Mouse (Mus musculus) heart, postnatal 0 days (tissue): ENCODE data around the gene Hist1h1t. TPM values are rescaled to one million over a fixed set of nuclear protein-coding genes. Genes with fewer than 3 reads are reported as not detected.
"Not testable (repeated sequence)": the region's sequence is repeated elsewhere in the genome, so short reads cannot be mapped to it uniquely, and the experiment has no call there.

ENCODE experiments used
- ATAC-seq: fragments of 200-750 bp; cut with Nextera tagmentation; 2 replicates; pipeline ENCODE4 v1.8.0; 2017; ENCODE audit warnings: low read depth, moderate number of reproducible peaks, moderate library complexity; ENCODE audit not compliant: insufficient read depth
- DNase-seq: peaks from one replicate; pipeline ENCODE4 v3.0.0-alpha.2; 2016; ENCODE audit warnings: low spot score
- H3K27ac ChIP-seq: fragments of 300-500 bp; sonication (generic); 2 replicates; pipeline ENCODE4 v1.5.1; 2014; ENCODE audit warnings: low read depth, mild to moderate bottlenecking
- H3K27me3 ChIP-seq: fragments of 300-500 bp; sonication (generic); 2 replicates; pipeline ENCODE4 v1.6.1; 2014; ENCODE audit warnings: low read length, mixed read lengths; ENCODE audit not compliant: control insufficient read depth, insufficient read depth
- H3K36me3 ChIP-seq: fragments of 300-500 bp; sonication (generic); replicated peaks from 2 replicates; pipeline ENCODE4 v1.6.1; 2014; ENCODE audit warnings: low read length, mixed read lengths; ENCODE audit not compliant: control insufficient read depth, insufficient read depth
- H3K4me1 ChIP-seq: fragments of 300-500 bp; sonication (generic); 2 replicates; pipeline ENCODE4 v1.6.1; 2014; ENCODE audit warnings: antibody characterized with exemption; ENCODE audit not compliant: control insufficient read depth, insufficient read depth
- H3K4me2 ChIP-seq: fragments of 300-500 bp; sonication (generic); 2 replicates; pipeline ENCODE4 v1.6.1; 2014; ENCODE audit warnings: low read depth, mild to moderate bottlenecking, low read length, moderate library complexity
- H3K4me3 ChIP-seq: fragments of 300-500 bp; sonication (generic); 2 replicates; pipeline ENCODE4 v1.5.1; 2014; ENCODE audit warnings: low read depth, low read length
- H3K9ac ChIP-seq: fragments of 300-500 bp; sonication (generic); replicated peaks from 2 replicates; pipeline ENCODE4 v1.6.1; 2014; ENCODE audit warnings: low read depth, low read length, mixed read lengths
- H3K9me3 ChIP-seq: fragments of 300-500 bp; sonication (generic); replicated peaks from 2 replicates; pipeline ENCODE4 v1.6.1; 2016; ENCODE audit warnings: low read length; ENCODE audit not compliant: control insufficient read depth
- CTCF ChIP-seq: IDR thresholded peaks from 2 replicates; pipeline ENCODE4 v1.5.1; 2016; ENCODE audit warnings: antibody characterized with exemption, control low read depth, low read depth
- EP300 ChIP-seq: IDR thresholded peaks from 2 replicates; pipeline ENCODE4 v1.6.1; 2016; ENCODE audit warnings: antibody characterized with exemption, low read depth
- WGBS: fragments of 180-500 bp; shearing (Covaris S2); extraction: QIAGEN DNeasy Blood & Tissue Kit; methylation state at CpG from one replicate; pipeline ENCODE4 v1.1.7; 2014; 5-methylcytosine and 5-hydroxymethylcytosine counted together
- polyA plus RNA-seq: library from polyadenylated mRNA; unstranded; fragments of >200 nt; fragmentation: Nextera tagmentation; extraction: Ambion mirVana; gene quantifications from 2 replicates; pipeline ENCODE4 v1.2.1, GENCODE M21; 2015
- total RNA-seq: library from RNA; depleted of rRNA; stranded (reverse); fragments of >200 nt; gene quantifications from 2 replicates; pipeline ENCODE4 v1.2.3, GENCODE M21; 2014; ENCODE audit warnings: low replicate concordance; rRNA removed

Gene Hist1h1t
- total RNA-seq = 0.23 and 2.0 TPM in 2 replicates
- not detected in 2 replicates for polyA plus RNA-seq

DNA sequence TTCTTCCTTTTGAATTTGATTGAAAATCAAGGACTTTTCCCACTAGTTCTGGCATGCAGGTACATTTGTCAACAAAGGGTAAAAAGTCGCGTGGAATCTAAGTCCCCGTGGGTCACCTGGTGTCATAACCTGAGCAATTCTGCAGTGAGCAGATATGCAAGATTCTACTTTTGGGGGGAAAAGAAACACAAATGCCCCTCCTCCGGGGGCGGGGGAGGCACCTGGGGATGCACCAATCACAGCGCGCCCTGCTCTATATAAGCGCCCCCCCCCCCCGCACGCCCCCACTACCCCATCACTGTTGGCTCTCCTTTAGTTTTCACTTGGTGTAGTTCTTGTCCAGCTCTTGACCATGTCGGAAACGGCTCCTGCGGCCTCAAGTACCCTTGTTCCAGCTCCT, at the start of gene Hist1h1t:
Gene Hist1h1t, plus strand, starts transcription at position 301 of the 400 bp plus-strand sequence.
- no peak within 1 kb of the TSS for H3K4me3 ChIP-seq
- H3K36me3 ChIP-seq = no peaks in the 10 kb centered on the region
- H3K4me2 ChIP-seq = peak within 1 kb of the TSS; percentile 14; the same call in 1 of the 2 replicates
- ATAC-seq (no peak), DNase-seq (no peak)
- H3K9me3 ChIP-seq = no peaks in the 10 kb centered on the region
- 0 out of 2 replicates have a peak, but pooled peaks cover 6% of the 10 kb centered on the region for H3K4me1 ChIP-seq
- H3K9ac ChIP-seq = no peak within 1 kb of the TSS
- no peak for TF ChIP-seq EP300
- no peak for TF ChIP-seq CTCF
- WGBS = 38% methylated on average over 12 of the region's 13 CpGs
- no peaks in the 10 kb centered on the region for H3K27me3 ChIP-seq
- no peak within 1 kb of the TSS for H3K27ac ChIP-seq

DNA sequence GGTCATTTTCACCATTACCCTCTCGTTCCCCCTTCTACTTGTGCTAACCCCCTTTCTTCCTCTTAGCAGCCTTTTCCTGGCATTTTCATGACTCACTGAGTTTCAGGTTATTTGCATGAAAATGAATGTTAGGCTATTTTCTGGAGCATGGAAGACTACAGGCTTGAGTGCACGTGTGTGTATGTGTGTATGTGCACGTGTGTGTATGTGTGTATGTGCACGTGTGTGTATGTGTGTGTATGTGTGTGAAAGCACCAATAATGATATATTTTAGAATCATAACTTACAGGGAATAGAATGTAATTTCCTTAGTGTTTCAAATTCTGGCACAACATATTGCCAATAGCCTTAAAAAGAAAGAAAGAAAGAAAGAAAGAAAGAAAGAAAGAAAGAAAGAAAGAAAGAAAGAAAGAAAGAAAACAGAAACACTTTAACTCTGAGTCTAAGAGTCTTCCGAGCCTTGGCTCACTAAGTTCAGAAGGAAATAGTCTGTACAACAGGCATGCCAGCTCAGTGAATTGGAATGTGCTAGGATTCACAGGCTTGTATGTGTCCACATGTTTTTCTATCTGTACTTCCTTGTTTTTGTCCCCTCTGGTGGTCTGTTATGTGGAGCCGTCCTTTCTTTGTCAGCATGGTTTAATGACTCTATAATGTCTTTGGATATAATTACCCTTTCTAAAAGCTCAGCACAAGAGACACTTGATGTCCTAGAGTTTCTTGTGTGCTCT, 35.8 kb upstream of the Hist1h1t start:
- ATAC-seq = no peak
- no peak overlapping the region for H3K4me3 ChIP-seq
- H3K4me2 ChIP-seq = no peak overlapping the region
- no peaks in the 10 kb centered on the region for H3K27me3 ChIP-seq
- no peak for TF ChIP-seq CTCF
- no peak for TF ChIP-seq EP300
- no peaks in the 10 kb centered on the region for H3K36me3 ChIP-seq
- WGBS = 58% methylated on average over 6 of the region's 6 CpGs
- peak; percentile 18 for DNase-seq
- H3K27ac ChIP-seq = no peak overlapping the region
- H3K9ac ChIP-seq = no peak overlapping the region
- no peaks in the 10 kb centered on the region for H3K9me3 ChIP-seq
- no peaks in the 10 kb centered on the region for H3K4me1 ChIP-seq

DNA sequence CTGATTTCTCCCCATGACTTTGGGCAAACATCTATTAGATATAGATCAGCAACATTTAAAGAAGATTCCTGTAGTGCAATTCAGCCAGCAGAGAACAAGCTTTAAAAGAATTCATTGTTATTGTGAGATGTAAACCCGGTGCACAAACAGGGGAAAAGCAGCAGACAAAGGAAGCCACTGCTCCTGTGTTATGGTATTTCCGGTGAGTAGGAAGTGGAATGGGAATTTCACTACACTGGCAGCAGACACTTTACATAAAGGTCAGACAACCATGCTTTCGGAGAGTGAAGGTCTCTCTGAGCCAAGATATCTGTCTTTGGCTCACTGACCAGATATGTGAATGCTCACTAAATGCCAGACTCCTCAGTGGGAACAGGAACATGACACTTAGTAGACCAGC, 33.1 kb upstream of the Hist1h1t start:
- H3K4me1 ChIP-seq = no peaks in the 10 kb centered on the region
- no peaks in the 10 kb centered on the region for H3K27me3 ChIP-seq
- H3K4me2 ChIP-seq = no peak overlapping the region
- 35% methylated on average over 3 of the region's 3 CpGs for WGBS
- no peak for ATAC-seq
- no peaks in the 10 kb centered on the region for H3K36me3 ChIP-seq
- no peak for DNase-seq
- H3K27ac ChIP-seq = no peak overlapping the region
- H3K9me3 ChIP-seq = no peaks in the 10 kb centered on the region
- H3K9ac ChIP-seq = no peak overlapping the region
- no peak overlapping the region for H3K4me3 ChIP-seq
- TF ChIP-seq CTCF (no peak), EP300 (no peak)

DNA sequence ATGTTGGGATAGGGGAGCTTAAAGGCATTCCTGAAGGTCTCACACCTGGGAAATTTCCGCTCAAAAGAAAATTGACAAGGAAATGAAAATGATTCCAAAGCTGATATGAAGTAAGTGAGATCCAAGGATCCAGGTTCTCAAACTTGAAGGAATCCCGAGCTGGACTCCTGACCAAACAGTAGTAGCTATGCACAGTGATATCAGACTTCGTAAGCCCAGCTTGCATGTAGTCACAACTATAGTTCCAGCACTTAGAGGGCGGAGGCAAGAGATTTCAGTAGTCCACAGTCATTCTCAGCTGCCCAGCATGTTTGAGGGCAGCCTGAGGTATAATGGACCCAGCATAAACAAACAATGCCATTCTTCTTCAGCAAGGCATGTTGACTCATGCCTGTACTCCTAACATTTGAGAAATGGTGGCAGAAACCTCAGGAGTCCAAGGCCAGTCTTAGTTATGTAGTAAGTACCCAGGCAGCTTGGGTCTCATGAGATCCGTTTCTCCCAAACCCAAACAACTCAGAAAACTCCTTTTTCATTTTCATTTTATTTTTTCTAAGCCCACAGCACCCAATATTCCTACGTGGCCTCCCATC, 13.5 kb upstream of the Hist1h1t start:
- Histone ChIP-seq H3K9ac (no peak overlapping the region), H3K4me3 (no peak overlapping the region), H3K36me3 (no peaks in the 10 kb centered on the region), H3K4me1 (peaks cover 15% of the 10 kb centered on the region; the same call in 1 of the 2 replicates), H3K27ac (no peak overlapping the region), H3K4me2 (no peak overlapping the region), H3K9me3 (no peaks in the 10 kb centered on the region), H3K27me3 (no peaks in the 10 kb centered on the region)
- no peak for TF ChIP-seq EP300
- TF ChIP-seq CTCF = no peak
- DNase-seq (no peak), ATAC-seq (no peak)
- WGBS = 86% methylated on average over 6 of the region's 6 CpGs

DNA sequence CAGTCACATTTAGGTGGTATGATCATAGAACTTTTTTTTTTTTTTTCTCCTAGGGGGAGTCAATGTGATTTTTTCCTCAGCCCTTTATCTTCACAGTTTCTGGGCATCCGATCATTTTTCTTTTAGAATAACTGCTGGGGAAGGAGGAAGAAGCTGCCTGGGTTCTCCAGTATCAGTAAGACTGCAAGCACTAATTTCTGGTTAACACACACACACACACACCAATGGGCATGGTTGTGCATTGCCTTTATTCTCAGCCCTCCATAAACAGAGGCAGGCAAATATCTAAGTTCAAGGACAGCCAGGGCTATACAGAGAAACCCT, 13.0 kb upstream of the Hist1h1t start:
- DNase-seq = no peak
- Histone ChIP-seq H3K9ac (peak overlapping the region; percentile 47; the same call in 1 of the 2 replicates), H3K4me3 (peak overlapping the region; percentile 57), H3K27me3 (no peaks in the 10 kb centered on the region), H3K27ac (peak overlapping the region; percentile 97; the same call in 1 of the 2 replicates), H3K4me1 (peaks cover 15% of the 10 kb centered on the region; the same call in 1 of the 2 replicates), H3K36me3 (no peaks in the 10 kb centered on the region), H3K9me3 (no peaks in the 10 kb centered on the region), H3K4me2 (peak overlapping the region; percentile 63)
- TF ChIP-seq EP300 = no peak
- TF ChIP-seq CTCF = no peak
- ATAC-seq = no peak
- WGBS = 22% methylated on average over 1 of the region's 1 CpGs

DNA sequence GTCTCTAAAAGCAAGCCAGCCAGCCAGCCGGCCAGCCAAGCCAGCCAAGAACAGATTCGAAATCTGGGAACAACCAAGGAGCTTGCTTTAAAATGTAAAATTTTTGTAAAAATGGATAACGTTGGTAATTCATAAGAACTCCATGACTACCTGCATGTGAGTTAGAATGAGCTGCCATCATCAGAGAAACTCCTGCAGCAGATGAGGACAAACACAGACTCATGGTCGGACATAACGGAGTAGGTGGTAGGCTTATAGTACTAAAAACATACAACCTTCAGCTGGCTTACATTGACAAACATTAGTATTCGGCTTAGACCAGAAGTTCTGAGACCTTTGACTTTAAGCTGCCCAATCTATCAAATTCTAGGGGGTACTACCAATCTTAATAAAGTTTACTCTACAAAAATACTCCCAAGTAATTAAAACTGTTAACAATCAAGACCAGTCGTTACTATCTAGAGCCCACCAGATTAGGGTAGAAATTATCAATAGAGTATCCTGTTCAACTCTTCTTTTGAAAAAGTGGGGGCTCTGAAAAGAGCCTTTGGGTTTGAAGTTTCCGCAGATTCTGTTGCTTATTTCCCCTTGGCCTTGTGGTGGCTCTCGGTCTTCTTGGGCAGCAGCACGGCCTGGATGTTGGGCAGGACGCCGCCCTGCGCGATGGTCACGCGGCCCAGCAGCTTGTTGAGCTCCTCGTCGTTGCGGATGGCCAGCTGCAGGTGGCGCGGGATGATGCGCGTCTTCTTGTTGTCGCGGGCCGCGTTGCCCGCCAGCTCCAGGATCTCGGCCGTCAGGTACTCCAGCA, 12.5 kb upstream of the Hist1h1t start:
- not testable (repeated sequence) for H3K36me3 ChIP-seq, DNase-seq, H3K9me3 ChIP-seq, H3K27me3 ChIP-seq
- Histone ChIP-seq H3K4me2 (peak overlapping the region; percentile 63), H3K9ac (peak overlapping the region; percentile 52), H3K4me1 (peaks cover 15% of the 10 kb centered on the region; the same call in 1 of the 2 replicates), H3K27ac (peak overlapping the region; percentile 97), H3K4me3 (peak overlapping the region; percentile 57)
- WGBS = 16% methylated on average over 12 of the region's 30 CpGs
- peak; percentile 54 for ATAC-seq
